Mouse (Mus musculus): ENCODE measurements around the gene Smoc1.

- no peak for TF ChIP-seq CTCF (conservative IDR thresholded peaks at IDR 0.05; ENCODE audit: low read length)
- TF ChIP-seq POU5F1 (IDR thresholded peaks at IDR 0.05; ENCODE audit: borderline replicate concordance, low read length), result no peak
- no peak for TF ChIP-seq NANOG (IDR thresholded peaks at IDR 0.05; ENCODE audit: borderline replicate concordance, low read length)
Observed at GRCm38 (mm10) chr12:80991806-80992205, 34.8 kb upstream of the Smoc1 start.

Data from E14TG2a.4 (cell line).